Mouse (Mus musculus) left cerebral cortex, postnatal 25 days (tissue): ENCODE measurements around the gene Cfd. TPM values are rescaled to one million over a fixed set of nuclear protein-coding genes. Genes with fewer than 3 reads are reported as not detected.
"Not testable (repeated sequence)": the region's sequence is repeated elsewhere in the genome, so short reads cannot be mapped to it uniquely, and the experiment has no call there.

ENCODE experiments used
- DNase-seq, 2 experiments: peaks; one replicate each; pipeline ENCODE4 v3.0.0; 2022; ENCODE audit warnings: low spot score in 2 of 2, mixed read lengths in 1 of 2
- intact Hi-C: fragments of 180-260 bp; cut with DNase I; formaldehyde crosslinking; loops from one replicate; pipeline ENCODE4 v1.15.1; 2025
- total RNA-seq, 2 experiments: library from RNA; stranded (reverse); gene quantifications; 2 replicates each; pipeline ENCODE4 v1.2.3; 2021

Gene Cfd
- total RNA-seq, 2 experiments from 2014 or later: not detected

DNA sequence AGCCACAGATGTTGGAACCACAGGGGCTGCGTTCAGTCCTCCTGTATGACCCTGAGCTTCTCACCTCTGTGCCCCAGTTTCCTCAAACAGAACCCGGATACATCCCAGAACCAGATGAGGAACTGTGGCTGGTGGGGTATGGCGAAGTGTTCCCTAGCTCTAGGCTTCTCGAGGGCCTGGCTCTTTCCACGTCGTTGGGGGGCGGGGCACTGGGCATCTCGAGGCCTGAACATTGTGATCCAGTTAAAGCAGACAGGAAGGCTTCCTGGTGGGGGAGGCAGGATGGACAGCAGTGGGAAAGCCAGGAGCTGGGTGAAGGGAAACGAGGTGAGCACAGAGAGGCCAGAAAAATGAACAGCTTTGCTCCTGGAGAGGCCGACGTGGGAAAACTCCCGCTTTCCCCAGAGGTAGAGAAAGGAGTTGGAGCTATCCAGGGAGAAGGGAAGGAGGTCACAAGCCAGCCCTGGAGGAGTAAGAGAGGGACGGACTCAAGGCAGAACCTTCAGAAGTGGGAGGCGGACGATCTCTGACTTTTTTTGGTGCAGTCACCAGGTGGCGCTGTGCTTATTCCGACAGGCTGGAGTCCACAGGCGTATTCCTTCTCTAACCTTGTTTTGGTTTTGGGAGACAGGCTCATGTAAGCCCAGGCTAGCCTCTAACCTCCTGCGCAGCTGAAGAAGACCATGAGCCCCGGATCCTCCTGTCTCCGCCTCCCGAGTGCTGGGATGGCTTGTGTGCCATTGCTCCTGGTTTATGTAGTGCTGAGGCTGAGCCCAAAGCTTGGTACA is 7.2 kb upstream of the Cfd start:
- intact Hi-C loops: loop anchor here (2.0 to 5.0 kb wide), 2 partner anchors 41 to 46 kb away; no protein-coding TSS in a partner anchor
- peak; percentile 76 to 84 for DNase-seq

DNA sequence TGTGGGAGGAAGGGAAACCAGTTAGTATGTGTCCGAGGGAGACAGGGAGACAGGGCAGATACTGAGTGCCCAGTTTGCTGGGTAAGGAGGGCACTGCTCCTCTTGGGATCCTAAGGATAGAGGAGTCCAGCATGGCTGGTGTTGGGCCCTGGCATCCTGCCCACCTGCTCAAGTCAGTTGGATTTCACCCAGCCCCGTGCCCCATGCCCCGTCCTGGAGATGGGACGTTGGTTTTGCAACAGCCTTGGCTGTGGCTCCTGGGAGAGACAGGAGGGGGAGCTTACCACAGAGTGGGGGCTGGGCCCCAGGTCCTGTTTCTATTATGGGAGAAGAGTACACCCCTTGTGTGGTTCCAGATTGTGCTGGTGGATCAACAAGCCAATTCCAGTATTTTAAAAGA is 6.2 kb upstream of the Cfd start:
- intact Hi-C loops: loop anchor here (5.0 kb wide), 1 partner anchor 47 kb away; no protein-coding TSS in a partner anchor
- DNase-seq: no peak

DNA sequence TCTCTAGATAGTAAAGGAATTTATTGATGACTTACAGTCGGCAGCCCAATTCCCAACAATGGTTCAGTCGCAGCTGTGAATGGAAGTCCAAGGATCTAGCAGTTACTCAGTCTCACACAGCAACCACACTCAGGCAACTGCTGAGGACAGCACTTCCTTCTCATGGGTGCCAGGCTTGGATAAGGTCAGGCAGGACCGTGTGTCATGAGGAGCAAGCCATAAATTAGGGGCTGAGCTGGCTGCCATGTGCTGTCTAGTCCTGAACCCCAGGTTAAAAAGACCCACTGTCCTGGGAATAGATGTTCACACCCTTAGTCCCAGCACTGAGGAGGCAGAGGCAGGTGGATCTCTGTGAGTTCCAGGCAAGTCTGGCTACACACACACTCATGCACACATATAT is 5.7 kb upstream of the Cfd start:
- not testable (repeated sequence) for DNase-seq
- intact Hi-C loops: loop anchor here (5.0 kb wide), 1 partner anchor 48 kb away; no protein-coding TSS in a partner anchor

DNA sequence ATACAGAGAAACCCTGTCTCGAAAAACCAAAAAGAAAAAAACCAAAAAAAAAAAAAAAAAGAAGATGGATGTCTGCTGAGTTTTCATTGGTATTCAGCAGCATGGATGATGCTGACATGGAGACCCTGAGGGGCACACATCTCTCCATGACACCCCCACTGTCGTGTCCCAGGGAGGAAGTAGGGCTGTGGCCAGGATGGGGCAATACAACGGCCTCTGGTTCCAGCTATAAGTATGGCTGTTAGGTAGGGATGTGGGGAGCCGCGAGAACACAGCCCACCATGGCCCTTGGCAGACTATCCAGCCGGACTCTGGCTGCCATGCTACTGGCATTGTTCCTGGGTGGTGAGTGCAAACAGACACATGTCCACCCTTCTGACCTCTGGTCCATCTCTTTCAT is 4.6 kb upstream of the Cfd start, which contains the start of gene Elane:
Gene Elane (plus strand): TSS at position 194 of the 400 bp plus-strand sequence.
- intact Hi-C loops: no loop called here
- DNase-seq: no peak

DNA sequence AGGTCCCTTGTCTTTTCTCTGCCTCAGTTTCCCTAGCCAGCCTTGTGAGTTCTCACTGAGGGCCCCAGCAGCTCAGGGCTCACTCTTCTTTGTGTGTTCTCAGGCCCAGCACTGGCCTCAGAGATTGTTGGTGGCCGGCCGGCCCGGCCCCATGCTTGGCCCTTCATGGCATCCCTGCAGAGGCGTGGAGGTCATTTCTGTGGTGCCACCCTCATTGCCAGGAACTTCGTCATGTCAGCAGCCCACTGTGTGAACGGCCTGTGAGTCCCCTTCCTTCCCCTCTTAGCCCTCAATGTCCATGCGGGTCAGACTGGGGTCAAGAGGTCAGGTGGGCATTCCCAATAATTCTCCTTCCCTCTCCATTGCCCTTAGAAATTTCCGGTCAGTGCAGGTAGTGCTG is 4.0 kb upstream of the Cfd start:
- intact Hi-C loops: no loop called here
- DNase-seq: no peak

DNA sequence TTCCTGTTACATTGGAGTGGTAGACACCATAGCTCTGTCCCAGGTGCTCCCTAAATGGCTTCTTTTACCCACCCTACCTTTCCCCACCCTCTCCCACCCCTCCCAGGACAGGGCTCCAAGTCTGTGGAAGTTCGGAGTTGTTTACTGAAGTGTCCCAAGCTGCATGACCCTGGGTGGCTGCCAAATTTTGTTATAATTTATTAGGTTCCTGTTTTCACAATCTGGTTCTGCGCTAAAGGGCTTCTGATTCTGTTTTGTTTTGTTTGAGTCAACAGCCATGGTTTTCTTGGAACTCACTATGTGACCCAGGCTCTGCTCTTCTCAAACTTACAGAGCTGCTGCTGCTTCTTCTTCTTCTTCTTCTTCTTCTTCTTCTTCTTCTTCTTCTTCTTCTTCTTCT is 1.3 kb upstream of the Cfd start:
- intact Hi-C loops: no loop called here
- no peak for DNase-seq

DNA sequence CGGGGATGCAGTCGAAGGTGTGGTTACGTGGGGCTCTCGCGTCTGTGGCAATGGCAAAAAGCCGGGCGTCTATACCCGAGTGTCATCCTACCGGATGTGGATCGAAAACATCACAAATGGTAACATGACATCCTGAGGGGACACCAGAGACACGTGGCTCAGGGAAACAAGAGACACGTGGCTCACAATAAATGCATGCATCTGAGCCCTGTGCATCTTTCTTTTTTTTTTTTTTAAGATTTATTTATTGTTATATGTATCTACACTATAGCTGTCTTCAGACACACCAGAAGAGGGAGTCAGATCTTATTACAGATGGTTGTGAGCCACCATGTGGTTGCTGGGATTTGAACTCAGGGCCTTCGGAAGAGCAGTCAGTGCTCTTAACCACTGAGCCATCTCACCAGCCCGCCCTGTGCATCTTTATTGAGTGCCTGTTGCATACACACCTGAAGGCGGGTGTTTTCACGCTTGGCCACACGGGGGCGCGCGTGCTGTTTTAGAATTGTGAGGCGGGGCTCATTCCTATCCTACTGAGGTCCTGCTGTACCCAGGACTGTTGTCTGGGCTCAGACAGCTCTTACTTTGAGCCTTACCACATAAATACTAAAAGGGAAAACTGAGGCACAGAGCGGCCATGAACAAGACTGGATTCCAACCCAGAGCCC is 1.9 kb downstream of the Cfd start:
- DNase-seq: peak; percentile 73 to 83
- intact Hi-C loops: loop anchor here (2.0 to 5.0 kb wide), 2 partner anchors 32 to 65 kb away; no protein-coding TSS in a partner anchor

DNA sequence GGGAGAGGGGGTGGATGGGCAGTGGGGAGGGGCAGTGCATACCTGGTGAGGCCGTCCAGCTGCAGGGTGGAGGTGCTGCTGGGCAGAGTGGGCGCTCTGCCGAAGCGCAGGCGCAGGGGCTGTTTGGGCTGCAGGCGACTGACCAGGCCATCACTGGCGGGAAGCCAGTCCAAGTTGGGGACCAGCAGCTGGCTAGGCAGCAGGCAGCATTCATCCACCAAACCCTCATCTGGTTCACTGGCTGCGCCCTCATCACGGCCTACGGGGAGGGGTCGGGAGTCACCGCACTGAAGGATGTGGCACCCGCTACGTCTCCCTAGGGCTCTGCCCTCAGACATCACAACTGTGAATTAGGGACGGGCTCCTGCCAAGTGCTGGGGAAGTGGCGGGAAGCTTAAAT is 5.7 kb downstream of the Cfd start:
- intact Hi-C loops: no loop called here

DNA sequence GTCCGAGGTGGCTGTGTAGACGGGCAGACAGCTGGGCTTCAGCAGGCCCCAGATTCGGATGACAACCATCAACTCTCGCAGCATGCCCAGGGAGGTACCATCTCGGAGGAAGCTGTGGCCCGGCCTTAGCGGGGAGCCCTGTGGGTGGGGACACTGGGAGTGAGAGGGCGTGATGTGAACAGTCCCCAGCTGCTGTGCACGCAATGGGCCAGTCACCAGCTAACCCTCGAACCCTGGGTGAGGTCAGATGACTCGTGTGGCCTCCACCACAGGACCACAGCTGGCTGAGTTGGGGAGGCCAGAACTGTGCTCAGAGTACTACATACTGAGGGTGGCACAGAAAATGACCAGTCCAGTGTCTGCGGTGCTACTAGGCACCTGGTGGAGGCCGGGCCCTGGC is 6.2 kb downstream of the Cfd start:
- intact Hi-C loops: no loop called here
- no peak for DNase-seq

More for the DNA sequence above, 5.7 kb downstream of the Cfd start:
- DNase-seq: no peak

DNA sequence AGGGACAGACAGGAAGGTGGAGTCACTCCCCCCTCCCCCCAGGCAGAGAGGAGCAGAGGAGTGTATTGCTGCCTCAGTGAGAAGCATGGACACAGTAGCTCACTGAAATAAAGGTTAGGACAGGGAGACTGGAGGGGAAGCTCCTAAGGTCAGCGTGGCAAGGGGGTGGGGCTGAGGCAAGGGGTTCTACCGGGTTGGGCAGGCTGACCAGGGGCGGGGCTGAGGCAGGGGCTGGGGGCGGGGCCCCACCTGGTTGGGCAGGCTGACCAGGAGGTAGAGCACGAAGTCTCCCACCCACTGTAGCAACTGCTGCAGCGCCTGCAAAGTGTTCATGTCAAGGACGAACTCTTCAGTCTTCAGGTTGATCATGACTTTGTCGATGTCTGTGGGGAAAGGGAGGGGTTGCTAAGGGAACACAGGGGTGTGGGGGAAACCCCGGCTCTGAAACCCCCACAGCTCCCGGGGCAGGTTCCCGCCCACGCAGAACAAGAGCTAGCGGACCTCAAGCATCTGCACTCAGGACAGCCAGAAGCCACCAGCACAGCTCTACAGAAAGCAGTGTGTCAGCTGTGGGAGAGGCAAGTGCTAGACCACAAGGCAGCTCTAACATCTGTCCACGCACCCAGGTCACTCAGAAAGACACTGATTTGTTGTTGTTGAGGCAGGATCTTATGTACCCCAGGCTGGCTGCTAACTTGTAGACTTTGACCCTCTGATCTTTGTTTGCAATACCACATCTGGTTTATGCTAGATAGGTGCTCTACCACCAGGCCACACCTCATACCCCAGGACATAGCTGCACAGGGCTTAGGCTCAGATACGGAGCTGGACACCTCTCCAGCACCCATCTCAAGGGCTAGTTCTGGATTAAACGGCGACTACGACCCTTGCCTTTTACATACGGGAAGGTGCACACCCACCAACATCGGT is 6.9 kb downstream of the Cfd start:
- intact Hi-C loops: no loop called here

DNA sequence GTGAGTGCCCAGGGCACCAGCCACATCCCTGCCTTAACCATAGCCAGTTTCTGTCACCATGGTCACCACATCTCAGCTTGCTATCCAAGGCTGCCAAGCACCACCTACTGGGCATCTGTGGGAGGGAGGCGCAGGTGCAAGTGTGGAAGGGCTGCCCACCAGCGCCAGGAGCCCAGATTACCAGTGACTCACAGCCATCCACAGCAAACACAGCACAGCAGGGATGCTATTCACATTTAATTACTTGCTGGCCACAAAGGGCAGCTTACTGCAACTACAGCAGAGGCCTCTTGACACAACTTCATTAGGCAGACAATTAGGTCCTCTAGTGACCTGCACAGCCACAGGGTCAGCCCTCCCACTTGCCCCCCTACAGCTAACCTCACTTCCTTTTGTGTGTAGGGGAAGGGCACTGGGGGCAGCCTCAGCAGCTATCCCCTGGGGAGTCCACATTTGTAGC is 10.3 kb downstream of the Cfd start:
- intact Hi-C loops: no loop called here
- DNase-seq: peak; percentile 79 to 95

More for the DNA sequence above, 6.9 kb downstream of the Cfd start:
- DNase-seq: no peak

DNA sequence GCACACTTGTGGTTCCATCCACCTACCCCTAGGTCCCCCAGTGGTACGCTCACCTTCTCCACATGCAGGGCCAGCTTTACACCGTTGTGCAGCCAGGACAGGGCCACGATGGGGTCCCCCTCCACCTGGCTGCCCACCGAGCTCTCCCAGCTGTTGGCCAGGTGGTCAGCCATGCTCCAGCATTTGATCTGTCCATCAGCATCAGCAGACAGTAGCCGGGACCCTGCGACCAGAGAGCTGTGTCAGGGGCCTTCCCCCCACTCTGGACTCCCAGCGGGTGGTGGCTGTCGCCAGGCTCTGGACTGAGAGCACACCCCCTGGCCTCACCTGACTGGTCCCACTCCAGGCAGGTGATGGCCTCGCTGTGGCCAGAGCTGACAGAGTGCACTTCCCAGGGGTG is 16.1 kb downstream of the Cfd start:
- intact Hi-C loops: no loop called here
- DNase-seq: no peak

DNA sequence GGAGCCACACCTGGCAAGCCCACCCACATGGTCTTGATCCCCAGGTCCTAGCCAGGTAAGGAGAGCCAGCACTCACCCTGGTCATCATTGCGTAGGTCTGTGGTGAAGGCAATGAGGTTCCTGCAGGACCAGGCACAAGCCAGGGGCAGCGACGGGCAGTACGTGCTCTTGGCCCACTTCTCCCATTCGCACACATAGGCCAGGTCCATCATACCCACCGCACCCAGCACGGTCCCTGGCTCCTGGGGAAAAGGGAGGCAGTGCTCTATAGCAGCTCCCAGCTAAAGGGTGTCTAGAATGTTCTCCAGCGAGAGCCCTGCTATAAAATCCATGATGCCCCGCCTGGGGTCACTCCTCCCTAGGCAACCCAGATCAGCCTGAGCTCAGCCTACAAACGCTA is 16.8 kb downstream of the Cfd start:
- no peak for DNase-seq
- intact Hi-C loops: no loop called here

DNA sequence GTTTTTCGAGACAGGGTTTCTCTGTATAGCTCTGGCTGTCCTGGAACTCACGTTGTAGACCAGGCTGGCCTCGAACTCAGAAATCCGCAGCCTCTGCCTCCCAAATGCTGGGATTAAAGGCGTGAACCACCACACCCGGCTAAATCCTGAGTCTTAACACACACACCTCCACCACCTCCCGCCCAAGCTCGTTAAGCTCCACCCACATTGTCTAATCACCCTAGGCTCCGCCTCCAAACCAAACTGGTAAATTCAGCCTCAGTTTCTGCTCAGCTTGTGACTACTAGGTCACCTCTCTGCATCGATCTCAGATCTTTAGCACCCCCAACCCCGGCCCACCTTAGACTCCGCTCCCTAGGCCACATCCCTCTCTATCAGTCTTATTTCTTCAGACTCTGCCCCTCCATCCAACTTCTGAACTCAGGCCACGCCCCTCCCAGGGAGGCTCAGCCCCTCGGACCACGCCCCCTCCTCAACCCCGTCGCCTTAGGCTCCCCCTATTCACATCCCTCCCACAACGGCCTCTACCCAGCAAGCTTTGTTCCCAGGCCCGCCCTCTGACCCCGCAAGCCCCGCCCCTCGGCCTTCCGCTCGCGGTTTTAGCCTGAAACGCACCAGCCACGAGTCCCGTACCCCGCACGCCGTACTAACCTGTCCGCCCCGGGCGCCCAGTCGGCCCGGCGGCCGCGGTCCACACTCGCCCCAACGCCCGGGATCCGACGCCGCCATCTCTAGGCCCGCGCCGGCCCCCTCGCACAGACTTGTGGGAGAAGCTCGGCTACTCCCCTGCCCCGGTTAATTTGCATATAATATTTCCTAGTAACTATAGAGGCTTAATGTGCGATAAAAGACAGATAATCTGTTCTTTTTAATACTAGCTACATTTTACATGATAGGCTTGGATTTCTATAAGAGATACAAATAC is 17.8 kb downstream of the Cfd start, which contains the start of gene Med16:
Gene Med16 (minus strand): TSS at position 757 of the 925 bp plus-strand sequence.
- peak; percentile 93 to 96 for DNase-seq
- intact Hi-C loops: no loop called here

DNA sequence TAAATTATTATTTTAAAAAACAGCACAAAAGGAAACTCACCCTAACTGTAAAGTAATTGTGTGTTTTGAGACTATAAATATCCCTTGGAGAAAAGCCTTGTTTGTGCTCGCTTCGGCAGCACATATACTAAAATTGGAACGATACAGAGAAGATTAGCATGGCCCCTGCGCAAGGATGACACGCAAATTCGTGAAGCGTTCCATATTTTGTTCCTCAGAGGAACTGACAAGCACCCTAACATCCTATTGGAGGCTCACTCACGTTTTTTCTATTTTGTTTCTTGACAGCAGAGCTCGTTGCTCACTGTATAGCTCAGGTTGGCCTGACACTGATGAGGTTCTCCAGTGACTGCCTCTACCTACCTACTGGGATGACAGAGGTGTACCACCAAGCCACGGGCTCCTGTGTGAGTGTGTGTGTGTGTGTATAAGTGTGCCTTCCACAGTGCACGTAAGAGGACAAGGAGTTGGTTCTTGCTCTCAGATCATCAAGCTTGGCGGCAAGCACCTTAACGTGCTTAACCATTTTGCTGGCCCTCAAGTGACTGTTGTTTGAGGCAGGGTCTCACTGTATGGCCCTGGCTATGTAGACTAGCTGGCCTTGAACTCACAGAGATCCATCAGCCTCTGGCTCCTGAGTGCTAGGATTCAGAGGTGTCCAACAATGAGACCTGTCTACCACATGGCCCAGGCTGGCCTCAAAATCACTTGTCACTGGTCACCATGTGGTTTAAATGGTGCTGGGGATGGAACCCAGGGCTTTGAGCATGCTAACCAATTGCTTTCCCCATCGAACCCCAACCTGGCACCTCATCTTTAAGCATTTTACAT is 18.7 kb downstream of the Cfd start:
- peak; percentile 56 to 87 for DNase-seq
- intact Hi-C loops: no loop called here

DNA sequence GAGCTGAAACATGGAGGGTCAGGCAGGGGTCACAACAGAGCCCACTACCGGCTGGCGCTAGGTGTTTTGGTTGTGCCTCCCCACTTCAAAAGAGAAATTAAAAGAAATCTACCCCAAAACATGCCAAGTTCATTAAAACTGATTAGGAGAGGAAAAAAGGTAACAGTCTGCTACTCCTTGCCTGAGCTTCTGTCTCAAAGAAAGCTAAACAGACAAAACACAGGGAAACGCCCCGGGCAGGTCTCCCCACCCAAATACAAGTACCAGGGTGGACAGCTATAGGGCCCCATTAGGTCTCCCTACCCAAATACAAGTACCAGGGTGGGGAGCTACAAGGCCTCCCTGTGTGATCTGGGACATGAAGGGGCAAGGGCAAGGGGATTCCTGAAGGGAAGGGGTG is 19.9 kb downstream of the Cfd start, which contains the start of gene Gm26602:
Gene Gm26602 (plus strand): TSS at position 301 of the 400 bp plus-strand sequence.
- no peak for DNase-seq
- intact Hi-C loops: no loop called here

DNA sequence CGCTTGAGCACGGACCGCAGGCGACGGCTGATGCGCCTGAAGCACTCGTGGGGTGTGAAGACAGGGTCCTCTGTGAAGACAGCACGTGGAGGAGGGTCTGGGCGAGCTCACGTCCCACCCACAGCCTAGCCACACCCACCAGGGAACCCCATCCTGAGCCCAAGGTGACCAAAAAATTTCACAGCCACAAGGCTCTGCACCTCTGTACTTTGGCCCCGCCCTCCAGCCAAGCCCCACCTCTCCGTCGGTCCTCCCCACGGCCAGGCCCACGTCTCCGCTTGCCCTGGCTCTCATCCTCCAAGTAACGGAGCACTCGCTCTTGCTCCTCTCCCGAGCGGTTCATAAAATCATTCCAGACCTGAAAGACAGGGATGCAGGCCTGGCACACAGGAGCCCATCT is 21.8 kb downstream of the Cfd start:
- intact Hi-C loops: no loop called here
- no peak for DNase-seq
